Mouse (Mus musculus) neural tube, embryonic 15.5 days (tissue): Measurements from ENCODE around the gene Fam83g. TPM values are rescaled to one million over a fixed set of nuclear protein-coding genes. Genes with fewer than 3 reads are reported as not detected.

ENCODE experiments used
- ATAC-seq: fragments of 200-750 bp; cut with Nextera tagmentation; 2 replicates; pipeline ENCODE4 v1.8.0; 2017; ENCODE audit warnings: mild to moderate bottlenecking, moderate TSS enrichment, moderate library complexity; ENCODE audit not compliant: low FRiP score
- H3K27ac ChIP-seq: fragments of 300-500 bp; sonication (generic); replicated peaks from 2 replicates; pipeline ENCODE4 v1.5.1; 2015; ENCODE audit warnings: mild to moderate bottlenecking, inconsistent platforms
- H3K27me3 ChIP-seq: fragments of 300-500 bp; sonication (generic); replicated peaks from 2 replicates; pipeline ENCODE4 v1.6.1; 2015; ENCODE audit warnings: inconsistent platforms
- H3K36me3 ChIP-seq: fragments of 300-500 bp; sonication (generic); 2 replicates; pipeline ENCODE4 v1.6.1; 2015; ENCODE audit warnings: inconsistent platforms
- H3K4me1 ChIP-seq: fragments of 300-500 bp; sonication (generic); 2 replicates; pipeline ENCODE4 v1.6.1; 2015; ENCODE audit warnings: inconsistent platforms
- H3K4me2 ChIP-seq: fragments of 300-500 bp; sonication (generic); 2 replicates; pipeline ENCODE4 v1.6.1; 2015; ENCODE audit warnings: inconsistent platforms, mild to moderate bottlenecking, moderate library complexity
- H3K4me3 ChIP-seq: fragments of 300-500 bp; sonication (generic); replicated peaks from 2 replicates; pipeline ENCODE4 v1.5.1; 2015; ENCODE audit warnings: mild to moderate bottlenecking, inconsistent platforms
- H3K9ac ChIP-seq: fragments of 300-500 bp; sonication (generic); replicated peaks from 2 replicates; pipeline ENCODE4 v1.6.1; 2015; ENCODE audit warnings: mild to moderate bottlenecking, inconsistent platforms
- H3K9me3 ChIP-seq: fragments of 300-500 bp; sonication (generic); replicated peaks from 2 replicates; pipeline ENCODE4 v1.6.1; 2016; ENCODE audit warnings: inconsistent platforms
- WGBS: fragments of 180-500 bp; shearing (Covaris S2); methylation state at CpG from one replicate; pipeline ENCODE4 v1.1.7; 2015; ENCODE audit warnings: mixed read lengths; 5-methylcytosine and 5-hydroxymethylcytosine counted together
- polyA plus RNA-seq: library from polyadenylated mRNA; unstranded; fragments of >200 nt; fragmentation: Nextera tagmentation; extraction: Ambion mirVana; gene quantifications from 2 replicates; pipeline ENCODE4 v1.2.1, GENCODE M21; 2015

Fam83g gene
- polyA plus RNA-seq, 1 experiment from 2014 or later, result 0.27 TPM

GRCm38 (mm10) chr11:61706232-61706631, 22.3 kb downstream of the Fam83g start:
- WGBS, result 86% methylated on average over 4 of the region's 4 CpGs
- Histone ChIP-seq H3K9me3 (no peaks in the 10 kb centered on the region), H3K4me2 (no peak overlapping the region), H3K4me3 (no peak overlapping the region), H3K27ac (no peak overlapping the region), H3K9ac (no peak overlapping the region), H3K36me3 (no peaks in the 10 kb centered on the region), H3K27me3 (no peaks in the 10 kb centered on the region), H3K4me1 (no peaks in the 10 kb centered on the region)
- no peak for ATAC-seq

GRCm38 (mm10) chr11:61708928-61709327, 25.0 kb downstream of the Fam83g start:
- no peak overlapping the region for H3K4me3 ChIP-seq
- no peaks in the 10 kb centered on the region for H3K27me3 ChIP-seq
- WGBS, result 64% methylated on average over 3 of the region's 3 CpGs
- H3K27ac ChIP-seq, result no peak overlapping the region
- no peak for ATAC-seq
- H3K36me3 ChIP-seq, result no peaks in the 10 kb centered on the region
- H3K9ac ChIP-seq, result no peak overlapping the region
- H3K4me1 ChIP-seq, result no peaks in the 10 kb centered on the region
- H3K9me3 ChIP-seq, result no peaks in the 10 kb centered on the region
- no peak overlapping the region for H3K4me2 ChIP-seq

- H3K27me3 ChIP-seq, result no peaks in the 10 kb centered on the region
- H3K4me2 ChIP-seq, result no peak overlapping the region
- no peaks in the 10 kb centered on the region for H3K36me3 ChIP-seq
- H3K4me3 ChIP-seq, result no peak overlapping the region
- 53% methylated on average over 15 of the region's 15 CpGs for WGBS
- 0 out of 2 replicates have a peak, but pooled peaks cover 2% of the 10 kb centered on the region for H3K4me1 ChIP-seq
- H3K9me3 ChIP-seq, result no peaks in the 10 kb centered on the region
- H3K9ac ChIP-seq, result no peak overlapping the region
- H3K27ac ChIP-seq, result no peak overlapping the region
- no peak for ATAC-seq
Observed at GRCm38 (mm10) chr11:61713157-61713855, 29.4 kb downstream of the Fam83g start.

GRCm38 (mm10) chr11:61714346-61715117, 30.6 kb downstream of the Fam83g start:
- no peak overlapping the region for H3K27ac ChIP-seq
- H3K4me1 ChIP-seq, result 0 out of 2 replicates have a peak, but pooled peaks cover 2% of the 10 kb centered on the region
- H3K9ac ChIP-seq, result no peak overlapping the region
- WGBS, result 44% methylated on average over 11 of the region's 11 CpGs
- H3K27me3 ChIP-seq, result no peaks in the 10 kb centered on the region
- ATAC-seq, result peak; percentile 89
- no peaks in the 10 kb centered on the region for H3K36me3 ChIP-seq
- H3K4me2 ChIP-seq, result no peak overlapping the region
- no peaks in the 10 kb centered on the region for H3K9me3 ChIP-seq
- no peak overlapping the region for H3K4me3 ChIP-seq

GRCm38 (mm10) chr11:61715130-61715529, 31.2 kb downstream of the Fam83g start:
- Histone ChIP-seq H3K9ac (no peak overlapping the region), H3K36me3 (no peaks in the 10 kb centered on the region), H3K27ac (no peak overlapping the region), H3K9me3 (no peaks in the 10 kb centered on the region), H3K4me2 (no peak overlapping the region), H3K4me3 (no peak overlapping the region), H3K4me1 (0 out of 2 replicates have a peak, but pooled peaks cover 7% of the 10 kb centered on the region), H3K27me3 (no peaks in the 10 kb centered on the region)
- whole genome bisulfite sequencing, result 55% methylated on average over 6 of the region's 6 CpGs
- ATAC-seq, result no peak; the same call in 1 of the 2 replicates

- no peaks in the 10 kb centered on the region for H3K27me3 ChIP-seq
- H3K4me2 ChIP-seq, result no peak overlapping the region
- no peak overlapping the region for H3K27ac ChIP-seq
- H3K4me3 ChIP-seq, result no peak overlapping the region
- 0 out of 2 replicates have a peak, but pooled peaks cover 7% of the 10 kb centered on the region for H3K4me1 ChIP-seq
- H3K36me3 ChIP-seq, result no peaks in the 10 kb centered on the region
- ATAC-seq, result no peak
- WGBS, result 69% methylated on average over 5 of the region's 5 CpGs
- H3K9ac ChIP-seq, result no peak overlapping the region
- no peaks in the 10 kb centered on the region for H3K9me3 ChIP-seq
Observed at GRCm38 (mm10) chr11:61717990-61718389, 34.1 kb downstream of the Fam83g start.

- H3K4me3 ChIP-seq, result no peak overlapping the region
- no peak overlapping the region for H3K27ac ChIP-seq
- no peak overlapping the region for H3K4me2 ChIP-seq
- no peak for ATAC-seq
- no peaks in the 10 kb centered on the region for H3K36me3 ChIP-seq
- no peak overlapping the region for H3K9ac ChIP-seq
- H3K27me3 ChIP-seq, result no peaks in the 10 kb centered on the region
- WGBS, result 52% methylated on average over 3 of the region's 3 CpGs
- H3K9me3 ChIP-seq, result no peaks in the 10 kb centered on the region
- H3K4me1 ChIP-seq, result 0 out of 2 replicates have a peak, but pooled peaks cover 7% of the 10 kb centered on the region
Observed at GRCm38 (mm10) chr11:61719387-61719786, 35.5 kb downstream of the Fam83g start.

- no peaks in the 10 kb centered on the region for H3K27me3 ChIP-seq
- no peaks in the 10 kb centered on the region for H3K9me3 ChIP-seq
- H3K36me3 ChIP-seq, result no peaks in the 10 kb centered on the region
- H3K4me1 ChIP-seq, result 0 out of 2 replicates have a peak, but pooled peaks cover 5% of the 10 kb centered on the region
- WGBS, result 50% methylated on average over 8 of the region's 8 CpGs
- H3K4me2 ChIP-seq, result no peak overlapping the region
- H3K9ac ChIP-seq, result no peak overlapping the region
- no peak overlapping the region for H3K27ac ChIP-seq
- ATAC-seq, result no peak
- H3K4me3 ChIP-seq, result no peak overlapping the region
Observed at GRCm38 (mm10) chr11:61719826-61720225, 35.9 kb downstream of the Fam83g start.

GRCm38 (mm10) chr11:61720636-61721035, 36.7 kb downstream of the Fam83g start, which contains the start of gene Slc5a10:
Gene Slc5a10, minus strand, starts transcription at chr11:61720826.
- no peaks in the 10 kb centered on the region for H3K36me3 ChIP-seq
- no peak within 1 kb of the TSS for H3K4me2 ChIP-seq
- 84% methylated on average over 3 of the region's 3 CpGs for WGBS
- ATAC-seq, result no peak
- no peak within 1 kb of the TSS for H3K9ac ChIP-seq
- no peak within 1 kb of the TSS for H3K4me3 ChIP-seq
- 0 out of 2 replicates have a peak, but pooled peaks cover 5% of the 10 kb centered on the region for H3K4me1 ChIP-seq
- no peaks in the 10 kb centered on the region for H3K9me3 ChIP-seq
- H3K27me3 ChIP-seq, result no peaks in the 10 kb centered on the region
- no peak within 1 kb of the TSS for H3K27ac ChIP-seq

GRCm38 (mm10) chr11:61722077-61722476, 38.2 kb downstream of the Fam83g start:
- Histone ChIP-seq H3K9me3 (no peaks in the 10 kb centered on the region), H3K9ac (no peak overlapping the region), H3K27me3 (no peaks in the 10 kb centered on the region), H3K4me2 (no peak overlapping the region), H3K27ac (no peak overlapping the region), H3K36me3 (peaks cover 7% of the 10 kb centered on the region; the same call in 1 of the 2 replicates), H3K4me3 (no peak overlapping the region), H3K4me1 (0 out of 2 replicates have a peak, but pooled peaks cover 5% of the 10 kb centered on the region)
- WGBS, result 67% methylated on average over 5 of the region's 5 CpGs
- ATAC-seq, result no peak

GRCm38 (mm10) chr11:61728037-61728436, 44.1 kb downstream of the Fam83g start:
- no peak overlapping the region for H3K4me2 ChIP-seq
- H3K9me3 ChIP-seq, result no peaks in the 10 kb centered on the region
- WGBS, result 74% methylated on average over 2 of the region's 2 CpGs
- no peak overlapping the region for H3K4me3 ChIP-seq
- H3K27ac ChIP-seq, result no peak overlapping the region
- no peaks in the 10 kb centered on the region for H3K27me3 ChIP-seq
- H3K36me3 ChIP-seq, result peaks cover 48% of the 10 kb centered on the region
- H3K9ac ChIP-seq, result no peak overlapping the region
- ATAC-seq, result no peak
- H3K4me1 ChIP-seq, result no peaks in the 10 kb centered on the region

GRCm38 (mm10) chr11:61732672-61733071, 48.8 kb downstream of the Fam83g start:
- H3K36me3 ChIP-seq, result peaks cover 75% of the 10 kb centered on the region
- 91% methylated on average over 7 of the region's 7 CpGs for WGBS

More at GRCm38 (mm10) chr11:61732672-61733071, 48.8 kb downstream of the Fam83g start:
- Histone ChIP-seq H3K9me3 (no peaks in the 10 kb centered on the region), H3K4me2 (no peak overlapping the region), H3K9ac (no peak overlapping the region), H3K27ac (no peak overlapping the region), H3K4me3 (no peak overlapping the region), H3K27me3 (no peaks in the 10 kb centered on the region), H3K4me1 (no peaks in the 10 kb centered on the region)
- no peak for ATAC-seq
